Mouse (Mus musculus) kidney, embryonic 15.5 days (tissue): ENCODE data around the gene Cdc40. TPM values are rescaled to one million over a fixed set of nuclear protein-coding genes. Genes with fewer than 3 reads are reported as not detected.
"Not testable (repeated sequence)": the region's sequence is repeated elsewhere in the genome, so short reads cannot be mapped to it uniquely, and the experiment has no call there.

Source experiments
- ATAC-seq: fragments of 200-750 bp; cut with Nextera tagmentation; replicated peaks from 2 replicates; pipeline ENCODE4 v1.8.0; 2017; ENCODE audit warnings: moderate TSS enrichment; ENCODE audit not compliant: low FRiP score
- H3K27ac ChIP-seq: fragments of 300-500 bp; sonication (generic); 2 replicates; pipeline ENCODE4 v1.5.1; 2015; ENCODE audit warnings: mild to moderate bottlenecking, inconsistent platforms
- H3K27me3 ChIP-seq: fragments of 300-500 bp; sonication (generic); 2 replicates; pipeline ENCODE4 v1.6.1; 2015; ENCODE audit warnings: inconsistent platforms
- H3K36me3 ChIP-seq: fragments of 300-500 bp; sonication (generic); 2 replicates; pipeline ENCODE4 v1.6.1; 2015; ENCODE audit warnings: inconsistent platforms
- H3K4me1 ChIP-seq: fragments of 300-500 bp; sonication (generic); 2 replicates; pipeline ENCODE4 v1.6.1; 2015; ENCODE audit warnings: inconsistent platforms
- H3K4me2 ChIP-seq: fragments of 300-500 bp; sonication (generic); 2 replicates; pipeline ENCODE4 v1.6.1; 2015; ENCODE audit warnings: moderate library complexity, mild to moderate bottlenecking, inconsistent platforms
- H3K4me3 ChIP-seq: fragments of 300-500 bp; sonication (generic); replicated peaks from 2 replicates; pipeline ENCODE4 v1.5.1; 2015; ENCODE audit warnings: mild to moderate bottlenecking, inconsistent platforms
- H3K9ac ChIP-seq: fragments of 300-500 bp; sonication (generic); 2 replicates; pipeline ENCODE4 v1.6.1; 2015; ENCODE audit warnings: mild to moderate bottlenecking, inconsistent platforms
- H3K9me3 ChIP-seq: fragments of 300-500 bp; sonication (generic); replicated peaks from 2 replicates; pipeline ENCODE4 v1.6.1; 2016; ENCODE audit warnings: inconsistent platforms
- WGBS: fragments of 180-500 bp; shearing (Covaris S2); methylation state at CpG from one replicate; pipeline ENCODE4 v1.1.7; 2015; ENCODE audit warnings: mixed read lengths; 5-methylcytosine and 5-hydroxymethylcytosine counted together
- polyA plus RNA-seq: library from polyadenylated mRNA; unstranded; fragments of >200 nt; fragmentation: Nextera tagmentation; extraction: Ambion mirVana; gene quantifications from 2 replicates; pipeline ENCODE4 v1.2.1, GENCODE M21; 2015

Cdc40 gene
- polyA plus RNA-seq, 1 experiment from 2014 or later, result 39.3 TPM

GRCm38 (mm10) chr10:40816471-40816870 lies 66.6 kb downstream of the Cdc40 start:
- Histone ChIP-seq H3K4me3 (no peak overlapping the region), H3K27ac (no peak overlapping the region), H3K36me3 (no peaks in the 10 kb centered on the region), H3K4me2 (no peak overlapping the region), H3K4me1 (no peaks in the 10 kb centered on the region), H3K27me3 (no peaks in the 10 kb centered on the region), H3K9ac (no peak overlapping the region), H3K9me3 (no peaks in the 10 kb centered on the region)
- 55% methylated on average over 6 of the region's 6 CpGs for WGBS
- ATAC-seq, result no peak

DNA sequence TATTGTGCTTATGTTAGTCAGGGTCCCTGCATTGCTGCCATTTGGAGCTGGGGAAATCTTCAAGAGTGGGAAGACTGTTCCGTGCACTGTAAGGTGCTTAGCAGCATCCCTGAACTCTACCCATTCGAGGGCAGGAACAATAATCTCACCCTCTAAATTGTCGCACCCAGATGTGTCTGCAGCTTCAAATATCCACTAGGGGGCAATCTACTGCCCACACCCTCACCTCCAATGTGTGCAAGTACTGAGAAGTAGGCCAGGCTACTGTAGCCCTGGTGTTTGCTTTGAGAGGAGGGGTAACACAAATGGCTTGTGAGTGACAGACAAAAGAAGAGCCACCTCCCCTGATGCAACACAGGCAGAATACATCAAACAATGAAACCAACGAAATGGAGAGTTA lies 69.5 kb downstream of the Cdc40 start:
- Histone ChIP-seq H3K4me3 (no peak overlapping the region), H3K9ac (no peak overlapping the region), H3K27me3 (no peaks in the 10 kb centered on the region), H3K9me3 (no peaks in the 10 kb centered on the region), H3K4me1 (no peaks in the 10 kb centered on the region), H3K27ac (no peak overlapping the region), H3K36me3 (no peaks in the 10 kb centered on the region), H3K4me2 (no peak overlapping the region)
- no peak for ATAC-seq
- WGBS, result 76% methylated on average over 4 of the region's 4 CpGs

DNA sequence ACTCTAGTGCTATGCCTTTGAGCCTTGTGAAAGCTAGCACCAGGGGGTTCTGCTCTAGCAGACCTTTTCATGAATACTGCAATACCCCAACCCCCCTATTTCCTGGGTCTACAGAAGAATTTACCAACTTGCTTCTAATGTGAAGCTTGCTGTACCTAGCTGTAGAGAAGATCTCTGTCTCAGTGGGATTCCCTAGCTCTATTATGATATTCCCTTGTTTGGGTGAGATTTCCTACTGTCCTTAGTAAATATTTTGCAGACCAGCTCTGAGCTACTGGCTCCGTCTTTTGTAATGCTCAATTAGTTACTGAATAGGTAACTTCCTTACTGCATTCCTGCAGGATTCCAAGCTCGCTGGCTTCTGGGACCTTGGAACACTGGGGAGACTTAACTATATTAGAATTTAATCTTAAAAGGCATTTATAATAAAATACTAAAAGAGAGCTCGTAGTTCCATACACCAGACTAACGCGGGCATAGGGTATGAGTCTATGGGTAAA lies 73.7 kb downstream of the Cdc40 start:
- not testable (repeated sequence) for H3K9me3 ChIP-seq, ATAC-seq, H3K4me3 ChIP-seq, H3K27me3 ChIP-seq, H3K4me1 ChIP-seq, H3K27ac ChIP-seq, H3K36me3 ChIP-seq, H3K4me2 ChIP-seq, H3K9ac ChIP-seq
- WGBS, result 48% methylated on average over 5 of the region's 5 CpGs

DNA sequence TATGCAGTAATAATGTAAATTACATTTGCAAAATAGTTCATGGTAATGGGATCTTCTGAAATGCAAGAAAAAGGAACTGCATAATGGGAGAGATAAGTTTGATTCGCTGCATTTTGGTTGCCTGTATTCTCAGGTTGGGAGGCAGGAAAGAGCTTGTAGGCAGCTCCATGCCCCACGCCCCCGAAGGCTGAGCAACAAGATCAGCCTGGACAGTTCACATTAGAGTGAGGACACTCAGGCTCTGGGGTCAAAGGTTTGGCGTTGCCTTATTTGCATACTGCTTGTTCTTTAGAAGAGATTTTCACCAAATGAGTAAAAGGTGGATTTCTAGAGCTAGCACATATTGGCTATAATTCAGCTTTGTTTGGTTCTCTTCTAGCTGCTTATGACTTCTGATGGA lies 76.9 kb downstream of the Cdc40 start:
- H3K9ac ChIP-seq, result no peak overlapping the region
- no peaks in the 10 kb centered on the region for H3K9me3 ChIP-seq
- 89% methylated on average over 4 of the region's 4 CpGs for WGBS
- no peak overlapping the region for H3K27ac ChIP-seq
- no peaks in the 10 kb centered on the region for H3K4me1 ChIP-seq
- no peak for ATAC-seq
- H3K27me3 ChIP-seq, result no peaks in the 10 kb centered on the region
- no peak overlapping the region for H3K4me3 ChIP-seq
- H3K4me2 ChIP-seq, result no peak overlapping the region
- no peaks in the 10 kb centered on the region for H3K36me3 ChIP-seq

- Histone ChIP-seq H3K36me3 (no peaks in the 10 kb centered on the region), H3K4me1 (no peaks in the 10 kb centered on the region), H3K27ac (no peak overlapping the region), H3K27me3 (no peaks in the 10 kb centered on the region), H3K9ac (no peak overlapping the region), H3K4me2 (no peak overlapping the region), H3K9me3 (no peaks in the 10 kb centered on the region), H3K4me3 (no peak overlapping the region)
- ATAC-seq, result no peak
- 83% methylated on average over 1 of the region's 1 CpGs for WGBS
Observed at GRCm38 (mm10) chr10:40805221-40805620, 77.9 kb downstream of the Cdc40 start.

GRCm38 (mm10) chr10:40792115-40792514 lies 91.0 kb downstream of the Cdc40 start:
- Histone ChIP-seq H3K9ac (no peak overlapping the region), H3K36me3 (no peaks in the 10 kb centered on the region), H3K4me3 (no peak overlapping the region), H3K9me3 (no peaks in the 10 kb centered on the region), H3K4me2 (no peak overlapping the region), H3K27me3 (no peaks in the 10 kb centered on the region), H3K27ac (no peak overlapping the region), H3K4me1 (no peaks in the 10 kb centered on the region)
- no peak for ATAC-seq
- 75% methylated on average over 3 of the region's 3 CpGs for WGBS

GRCm38 (mm10) chr10:40790406-40790805 lies 92.7 kb downstream of the Cdc40 start:
- no peaks in the 10 kb centered on the region for H3K9me3 ChIP-seq
- ATAC-seq, result no peak
- H3K9ac ChIP-seq, result no peak overlapping the region
- H3K4me1 ChIP-seq, result no peaks in the 10 kb centered on the region
- no peaks in the 10 kb centered on the region for H3K36me3 ChIP-seq
- WGBS, result 73% methylated on average over 3 of the region's 3 CpGs
- no peak overlapping the region for H3K4me2 ChIP-seq
- H3K27ac ChIP-seq, result no peak overlapping the region
- H3K4me3 ChIP-seq, result no peak overlapping the region
- no peaks in the 10 kb centered on the region for H3K27me3 ChIP-seq

Other genes starting within 250 kb of the Cdc40 start
- gene Mettl24, start 200.0 kb downstream of the Cdc40 start, polyA plus RNA-seq, result 2.4 and 2.9 TPM in 2 replicates
- gene Wasf1, start 164 bp upstream of the Cdc40 start, polyA plus RNA-seq, result 22.2 and 22.7 TPM in 2 replicates
- gene Gpr6, start 189.0 kb upstream of the Cdc40 start, polyA plus RNA-seq, result 0.12 TPM in 1 of 2 replicates, not detected in the other